Mouse (Mus musculus) adrenal gland, postnatal 25 days (tissue): ENCODE data around the gene Pafah1b3. TPM values are rescaled to one million over a fixed set of nuclear protein-coding genes. Genes with fewer than 3 reads are reported as not detected.

Experiments used
- DNase-seq: peaks from one replicate; pipeline ENCODE4 v3.0.0; 2021; ENCODE audit warnings: mixed read lengths
- total RNA-seq: library from RNA; stranded (reverse); gene quantifications from 2 replicates; pipeline ENCODE4 v1.2.3, GENCODE M21; 2021

The Pafah1b3 gene
- total RNA-seq, 1 experiment from 2014 or later = 35.8 TPM

DNA sequence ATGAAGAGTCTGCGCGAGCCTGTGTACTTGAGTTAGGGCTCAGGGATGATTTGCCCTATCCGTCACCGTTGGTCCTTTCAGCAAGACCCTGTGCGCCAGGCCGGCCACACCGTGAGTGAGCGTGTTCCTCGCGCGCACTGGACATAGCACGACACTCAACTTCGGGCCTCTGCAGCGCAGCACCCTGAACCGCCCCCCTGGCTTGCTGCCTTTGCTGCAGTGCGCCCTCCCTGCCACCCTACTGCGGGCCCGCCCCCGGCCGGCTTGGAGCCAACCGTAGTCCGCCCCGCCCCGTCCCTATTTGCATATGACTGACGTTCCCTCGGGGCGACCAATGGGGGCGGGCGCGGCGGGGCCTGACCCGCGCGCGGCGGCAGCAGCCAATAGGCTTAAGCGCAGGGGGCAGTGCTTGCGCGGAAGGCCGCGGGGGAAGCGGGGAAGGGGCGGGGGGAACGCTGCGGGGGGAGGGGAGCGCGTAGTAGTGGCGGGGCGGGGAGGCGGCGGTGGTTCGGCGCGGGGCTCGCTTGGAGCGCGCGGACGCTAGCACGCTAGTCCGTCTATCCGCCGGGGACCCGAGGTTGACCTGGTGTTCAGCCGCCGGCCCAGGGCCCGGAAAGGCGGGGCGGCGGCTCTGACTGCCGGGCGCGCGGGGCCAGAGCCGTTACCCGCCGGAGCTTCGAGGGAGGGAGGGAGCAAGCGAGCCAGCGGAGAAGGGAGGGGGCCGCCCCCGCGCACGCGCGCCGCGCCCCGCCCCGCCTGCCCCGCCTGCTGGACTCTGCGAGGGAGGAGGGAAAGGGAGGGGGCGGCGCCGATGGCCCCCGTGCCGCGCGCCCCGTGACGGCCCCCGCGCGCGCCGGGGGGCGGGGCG, 15.8 kb downstream of the Pafah1b3 start:
- peak; percentile 99 for DNase-seq

DNA sequence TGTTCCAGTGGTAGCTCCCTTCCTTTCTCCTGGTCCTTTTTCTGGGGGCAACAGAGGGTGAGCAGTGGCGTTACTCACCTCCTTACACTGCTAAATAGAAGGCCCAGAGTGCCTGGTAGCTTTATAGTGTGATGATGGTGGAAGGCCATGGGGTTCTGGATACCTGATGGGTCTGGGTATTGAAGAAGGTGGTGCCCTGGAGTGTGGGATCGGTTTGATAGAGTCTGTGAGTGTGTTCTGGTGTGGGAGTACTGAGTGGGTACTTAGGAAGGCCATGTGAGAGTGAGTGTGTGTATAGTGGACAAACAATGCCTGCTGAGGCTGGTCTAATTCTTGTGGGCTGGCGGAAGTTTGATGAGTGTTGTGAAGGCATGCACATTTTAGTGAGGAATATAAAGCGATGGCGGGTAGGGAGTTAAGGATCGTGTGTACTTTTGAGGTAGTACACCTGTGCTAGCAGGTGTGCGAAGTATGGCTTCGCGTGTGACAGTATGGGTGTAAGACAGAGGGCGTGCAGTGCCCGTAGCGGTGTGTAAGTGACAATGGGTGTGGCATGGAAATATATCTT, 16.5 kb downstream of the Pafah1b3 start:
- DNase-seq = no peak

DNA sequence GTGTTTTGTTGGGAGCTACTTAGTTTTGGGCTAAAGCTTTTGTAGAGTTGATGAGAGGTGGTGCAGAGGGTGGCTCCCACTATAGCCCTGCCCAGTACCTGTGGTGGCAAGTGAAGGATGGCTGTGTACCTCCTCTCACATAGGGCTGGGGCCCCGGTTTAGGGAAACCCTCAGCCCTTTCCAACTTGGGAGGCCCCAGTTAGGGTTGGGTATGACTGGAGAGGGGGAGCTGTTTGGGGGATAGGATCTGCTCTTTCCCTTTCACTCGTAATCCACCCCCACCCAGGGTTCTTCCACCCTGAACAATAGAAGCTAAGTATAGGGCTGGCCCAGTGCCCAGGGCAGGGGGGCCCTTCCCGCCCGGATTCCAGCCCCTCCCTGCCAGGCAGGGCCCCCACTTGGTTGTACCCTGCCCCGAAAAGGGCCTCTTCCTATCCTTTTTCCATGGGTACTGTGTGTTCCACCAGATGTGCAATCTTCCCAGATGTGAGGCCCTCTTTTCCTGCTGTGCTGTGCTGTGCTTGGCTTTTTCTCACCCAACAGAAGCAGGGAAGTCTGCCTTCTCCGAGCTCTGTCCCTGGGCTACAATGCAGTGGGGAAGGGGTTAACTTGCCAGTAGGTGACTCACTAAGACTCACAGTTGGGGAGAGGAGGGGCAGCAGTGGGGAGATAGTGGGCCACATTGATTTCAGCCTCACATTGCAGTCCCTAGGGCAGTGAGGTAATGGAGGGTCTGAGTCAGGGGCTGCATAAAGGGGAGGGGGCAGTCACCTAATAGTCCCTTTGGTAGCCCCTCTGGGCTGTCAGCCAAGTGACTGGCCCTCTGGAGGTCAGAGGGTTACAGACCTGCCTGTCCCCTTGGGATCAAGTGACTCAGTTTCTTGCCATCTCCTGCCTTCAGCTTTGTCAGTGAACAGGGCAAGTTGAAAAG, 17.7 kb downstream of the Pafah1b3 start:
- DNase-seq = peak; percentile 54

DNA sequence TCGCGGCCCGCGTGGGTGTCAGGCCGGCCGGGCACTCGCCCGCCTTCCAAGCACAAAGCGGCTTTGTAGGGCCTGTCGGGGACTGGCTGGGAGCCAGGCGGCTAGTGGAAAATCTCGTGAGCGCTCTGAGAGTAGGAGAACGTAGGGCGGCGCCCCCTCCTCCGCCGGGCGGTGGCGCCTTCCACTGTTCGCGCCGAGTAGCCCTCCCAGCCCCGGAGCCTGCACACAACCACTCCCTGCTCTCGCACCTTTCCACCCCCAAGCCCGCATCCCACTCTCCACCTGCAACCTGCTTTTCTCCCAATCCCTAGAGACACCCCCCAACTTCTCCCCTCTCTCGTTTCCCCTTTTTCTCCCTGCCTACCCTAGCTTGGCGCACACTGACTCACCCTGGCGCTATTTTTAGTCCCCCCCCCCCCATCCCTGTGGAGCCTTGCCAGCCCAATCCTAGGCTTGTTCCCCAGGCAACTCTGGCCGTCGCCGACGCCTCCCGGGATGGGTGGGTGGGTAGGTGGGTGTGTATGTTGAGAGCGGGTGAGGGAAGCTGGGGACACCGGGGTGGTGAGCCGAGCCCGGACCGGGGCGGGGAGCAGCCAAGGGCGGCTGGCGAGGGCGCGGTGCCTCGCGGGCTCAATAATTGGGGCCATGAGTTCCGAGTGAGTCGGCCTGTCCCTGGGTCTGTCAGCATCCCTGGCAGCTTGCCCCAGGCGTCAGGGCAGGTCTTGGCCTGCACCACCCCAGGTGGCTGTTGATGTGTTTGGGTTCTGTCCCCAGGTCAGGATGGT, 18.5 kb downstream of the Pafah1b3 start:
- DNase-seq = peak; percentile 90

DNA sequence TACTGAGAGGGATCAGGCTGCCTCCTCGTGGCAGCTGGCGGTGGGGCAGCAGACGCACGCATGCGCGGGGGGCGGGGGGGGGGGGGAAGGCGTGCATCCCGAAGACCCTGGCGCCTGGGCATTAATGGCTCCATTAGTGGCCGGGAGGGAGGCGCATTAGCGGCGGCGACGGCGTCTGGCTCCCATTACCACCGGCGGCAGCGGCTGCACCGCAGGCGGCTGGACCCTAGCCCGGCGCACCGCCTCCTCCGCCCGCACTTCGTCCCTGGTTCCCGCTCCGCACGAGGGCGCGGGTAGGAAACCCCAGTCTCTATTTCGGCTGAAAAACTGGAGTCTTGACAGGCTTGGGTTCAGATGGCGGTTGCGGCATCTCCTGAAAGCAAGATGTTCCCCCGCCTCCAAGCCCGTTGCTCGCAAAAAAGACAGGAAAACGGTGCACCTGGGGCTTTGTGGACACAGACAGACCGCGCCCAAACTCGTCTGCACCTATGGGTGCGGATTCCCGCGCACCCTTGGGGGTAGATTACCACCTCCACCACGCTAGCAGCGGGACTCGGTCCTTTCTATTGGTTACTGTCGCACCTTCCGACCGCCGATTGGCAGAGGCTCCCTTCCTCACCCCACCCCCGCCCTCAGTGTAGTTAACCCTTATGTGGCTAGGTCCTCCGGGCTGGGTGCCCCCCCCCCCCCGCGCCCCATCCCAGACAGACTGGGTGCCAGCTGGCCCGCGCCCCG, 19.3 kb downstream of the Pafah1b3 start:
- DNase-seq = peak; percentile 82

DNA sequence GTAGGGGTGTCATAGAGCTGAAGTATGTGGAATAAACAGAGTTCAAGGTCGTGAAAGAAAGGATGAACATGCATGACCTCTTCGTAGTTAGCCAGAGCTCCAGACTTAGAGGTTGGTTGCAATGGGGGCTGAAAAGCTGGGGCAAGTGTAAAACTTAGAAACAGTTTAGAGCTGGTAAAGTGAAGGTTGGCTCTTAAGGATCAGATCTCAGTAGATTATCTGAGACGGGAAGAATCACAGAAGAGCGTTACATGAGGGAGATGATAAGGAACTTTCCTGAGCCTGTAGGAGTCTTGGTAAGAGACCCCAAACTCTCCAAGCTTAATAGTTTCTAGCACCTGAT, 19.8 kb downstream of the Pafah1b3 start:
- DNase-seq = no peak

DNA sequence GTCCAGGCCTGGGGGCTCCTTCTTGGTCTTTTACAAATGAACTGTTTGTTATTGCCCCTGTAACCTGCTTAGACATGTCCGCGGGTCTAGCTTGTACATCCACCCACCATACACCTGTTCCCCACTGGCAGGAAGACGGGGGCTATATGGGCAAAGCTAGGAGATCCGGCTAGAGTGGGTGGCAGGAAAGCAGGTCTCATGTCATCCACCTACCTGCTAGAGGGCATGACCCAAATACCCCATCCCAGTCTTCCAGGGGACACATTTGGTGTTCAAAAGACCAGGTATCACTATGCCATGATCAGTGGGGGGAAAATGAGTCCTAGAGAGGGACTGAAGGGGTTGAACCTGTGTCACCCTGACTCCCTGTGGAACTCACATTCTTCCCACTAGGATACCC, 20.4 kb downstream of the Pafah1b3 start:
- no peak for DNase-seq

DNA sequence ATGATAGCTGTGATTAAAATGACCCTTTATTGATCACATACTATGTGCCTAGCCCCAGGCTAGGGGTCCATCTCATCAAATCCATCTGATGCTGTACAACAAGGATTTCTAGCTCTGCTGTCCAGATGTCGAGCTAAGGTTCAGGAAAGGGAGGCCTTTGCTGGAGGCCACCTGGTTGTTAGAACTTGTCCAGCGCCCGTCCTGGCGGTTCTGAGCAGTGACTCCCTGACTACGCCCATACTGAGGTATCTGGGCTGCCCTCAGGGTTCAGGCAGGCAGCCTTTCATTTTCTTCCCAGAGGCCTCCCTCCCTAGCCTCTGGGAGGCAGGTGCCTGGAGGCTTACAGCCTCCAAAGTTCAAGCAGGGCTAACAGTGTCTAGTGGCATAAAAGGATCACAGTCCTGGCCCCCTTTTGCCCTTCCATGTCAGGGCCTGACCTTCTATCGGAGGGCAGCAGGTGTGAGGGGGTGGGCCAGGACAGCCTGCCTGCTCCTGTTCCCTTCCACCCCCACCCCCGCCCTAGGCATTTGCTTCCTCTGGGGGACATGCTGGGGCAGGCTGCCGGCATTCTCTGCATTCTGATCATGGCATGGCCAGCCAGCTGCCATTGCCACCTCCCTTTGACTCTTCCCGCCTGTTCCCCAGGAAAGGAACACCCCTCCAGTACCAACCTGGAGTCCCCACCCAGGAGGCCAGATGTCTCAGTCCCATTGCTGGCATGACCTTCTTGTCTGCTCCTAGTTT, 22.1 kb downstream of the Pafah1b3 start:
- DNase-seq = no peak

DNA sequence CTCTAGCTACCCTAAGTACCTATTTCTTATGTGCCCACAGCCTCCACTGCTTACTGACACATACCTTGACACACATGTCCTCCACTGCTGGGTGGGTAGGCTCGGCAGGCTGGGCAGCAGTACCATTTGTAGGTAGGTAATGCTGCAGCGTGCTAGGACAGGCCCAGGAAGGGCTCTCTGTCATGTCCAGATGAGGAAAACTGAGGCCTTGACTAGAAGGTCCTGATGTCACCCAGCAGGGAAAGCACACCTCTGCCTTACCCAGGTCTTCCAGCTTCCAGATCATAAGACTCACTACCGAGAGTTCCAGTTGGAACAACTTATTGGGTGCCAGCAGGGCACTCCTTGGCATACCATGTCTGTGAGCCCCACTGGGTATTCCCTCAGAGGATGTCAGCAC, 22.8 kb downstream of the Pafah1b3 start:
- no peak for DNase-seq

DNA sequence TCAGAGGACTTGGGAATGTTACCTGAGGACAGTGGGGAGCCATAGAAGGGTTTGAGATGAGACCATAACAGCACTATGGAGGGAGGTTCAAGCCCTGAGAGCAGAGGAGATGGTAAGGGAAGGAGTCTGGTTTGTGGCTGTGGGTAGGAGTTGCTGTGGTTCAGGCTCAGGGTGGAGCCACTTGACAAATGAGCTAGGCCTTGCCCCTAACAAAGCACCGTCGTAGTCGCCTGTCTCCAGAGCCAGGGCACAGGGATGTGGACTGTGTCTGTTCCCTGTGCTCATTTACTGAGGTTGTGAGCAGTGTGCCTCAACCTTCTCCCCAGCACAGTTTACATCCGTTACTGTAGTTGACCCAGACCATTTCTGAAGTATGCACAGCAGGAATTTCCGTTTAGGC, 23.2 kb downstream of the Pafah1b3 start:
- no peak for DNase-seq

DNA sequence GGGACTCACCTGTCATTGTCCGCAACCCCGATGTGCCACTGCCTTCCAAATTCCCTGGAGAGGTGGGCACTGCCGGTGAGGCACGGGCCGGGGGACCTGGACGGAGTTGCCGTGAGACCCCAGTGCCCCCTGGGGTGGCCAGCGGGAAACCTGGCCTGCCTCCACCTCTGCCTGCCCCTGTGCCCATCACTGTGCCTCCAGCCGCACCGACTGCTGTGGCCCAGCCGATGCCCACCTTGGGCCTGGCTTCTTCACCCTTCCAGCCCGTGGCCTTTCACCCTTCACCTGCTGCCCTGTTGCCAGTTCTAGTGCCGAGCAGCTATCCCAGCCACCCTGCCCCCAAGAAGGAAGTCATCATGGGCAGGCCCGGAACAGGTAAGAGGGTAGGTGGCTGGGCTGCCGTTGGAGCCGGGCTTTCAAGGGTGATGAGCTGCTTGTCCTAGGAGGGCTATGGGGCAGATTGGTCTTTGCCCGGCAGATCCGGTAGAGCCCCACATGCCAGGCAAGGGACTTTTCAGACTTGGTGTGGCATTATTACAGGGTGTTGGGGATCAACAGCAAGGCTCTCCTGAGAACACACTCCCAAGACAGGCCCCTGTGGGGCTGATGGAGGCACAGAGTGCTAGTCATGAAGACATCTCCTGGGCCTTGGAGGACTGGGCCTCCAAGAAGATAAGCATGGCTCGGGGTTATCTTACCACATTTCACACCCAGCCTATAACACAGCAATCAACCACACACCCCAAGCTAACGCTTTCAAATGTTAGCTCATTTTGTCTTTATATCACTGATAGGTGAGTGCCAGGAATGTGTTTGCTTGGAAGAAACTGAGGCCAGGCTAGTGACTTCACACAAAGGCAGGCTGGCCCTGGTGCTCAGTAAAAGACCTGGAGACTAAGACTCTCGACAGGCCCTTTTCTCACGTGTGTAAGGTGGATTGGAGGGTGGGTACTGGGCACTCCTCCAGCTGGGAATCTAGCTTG, 24.2 kb downstream of the Pafah1b3 start:
- no peak for DNase-seq

DNA sequence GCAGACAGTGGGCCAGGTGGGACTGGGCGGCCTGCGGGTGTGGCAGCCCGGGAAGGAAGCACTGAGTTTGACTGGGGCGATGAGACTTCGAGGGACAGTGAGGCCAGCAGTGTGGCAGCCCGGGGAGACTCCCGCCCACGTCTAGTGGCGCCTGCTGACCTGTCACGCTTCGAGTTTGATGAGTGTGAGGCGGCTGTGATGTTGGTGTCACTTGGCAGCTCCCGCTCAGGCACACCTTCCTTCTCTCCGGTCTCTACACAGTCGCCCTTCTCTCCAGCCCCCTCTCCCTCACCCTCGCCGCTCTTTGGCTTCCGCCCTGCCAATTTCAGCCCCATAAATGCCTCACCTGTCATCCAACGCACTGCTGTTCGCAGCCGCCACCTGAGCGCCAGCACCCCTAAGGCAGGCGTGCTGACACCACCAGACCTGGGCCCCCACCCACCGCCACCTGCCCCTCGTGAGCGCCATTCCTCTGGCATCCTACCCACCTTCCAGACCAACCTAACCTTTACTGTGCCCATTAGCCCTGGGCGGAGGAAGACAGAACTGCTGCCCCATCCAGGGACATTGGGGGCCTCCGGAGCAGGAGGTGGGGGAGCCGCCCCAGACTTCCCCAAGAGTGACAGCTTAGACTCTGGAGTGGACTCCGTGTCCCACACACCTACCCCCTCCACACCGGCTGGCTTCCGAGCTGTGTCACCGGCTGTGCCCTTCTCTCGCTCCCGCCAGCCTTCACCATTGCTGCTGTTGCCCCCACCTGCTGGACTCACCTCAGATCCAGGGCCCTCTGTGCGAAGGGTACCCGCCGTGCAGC, 25.1 kb downstream of the Pafah1b3 start:
- DNase-seq = no peak

DNA sequence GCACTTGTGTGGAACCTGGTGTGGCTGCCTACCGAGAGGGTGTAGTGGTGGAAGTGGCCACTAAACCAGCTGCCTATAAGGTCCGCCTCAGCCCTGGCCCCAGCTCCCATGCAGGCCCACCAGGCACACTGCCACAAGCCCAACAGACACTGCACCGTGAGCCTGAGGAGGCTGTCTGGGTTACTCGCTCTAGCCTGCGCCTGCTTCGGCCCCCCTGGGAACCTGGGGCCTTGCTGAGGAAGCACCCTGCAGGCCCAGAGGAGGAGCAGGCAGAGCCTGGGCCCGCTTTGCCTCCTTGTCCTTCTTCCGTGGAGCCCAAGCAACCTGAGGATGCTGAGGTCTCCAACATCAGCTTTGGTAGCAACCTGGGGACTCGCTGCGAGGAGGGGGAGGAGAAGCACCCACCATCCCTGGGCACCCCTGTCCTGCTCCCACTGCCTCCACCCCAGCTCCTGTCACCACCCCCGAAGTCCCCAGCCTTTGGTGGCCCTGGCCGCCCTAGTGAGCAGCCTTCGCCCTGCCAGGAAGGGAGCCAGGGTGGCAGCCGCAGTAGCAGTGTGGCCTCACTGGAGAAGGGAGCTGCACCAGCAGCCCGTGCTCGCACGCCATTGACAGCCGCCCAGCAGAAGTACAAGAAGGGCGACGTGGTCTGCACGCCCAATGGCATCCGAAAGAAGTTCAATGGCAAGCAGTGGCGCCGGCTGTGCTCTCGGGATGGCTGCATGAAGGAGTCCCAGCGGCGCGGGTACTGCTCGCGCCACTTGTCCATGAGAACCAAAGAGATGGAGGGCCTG, 25.9 kb downstream of the Pafah1b3 start:
- DNase-seq = no peak

DNA sequence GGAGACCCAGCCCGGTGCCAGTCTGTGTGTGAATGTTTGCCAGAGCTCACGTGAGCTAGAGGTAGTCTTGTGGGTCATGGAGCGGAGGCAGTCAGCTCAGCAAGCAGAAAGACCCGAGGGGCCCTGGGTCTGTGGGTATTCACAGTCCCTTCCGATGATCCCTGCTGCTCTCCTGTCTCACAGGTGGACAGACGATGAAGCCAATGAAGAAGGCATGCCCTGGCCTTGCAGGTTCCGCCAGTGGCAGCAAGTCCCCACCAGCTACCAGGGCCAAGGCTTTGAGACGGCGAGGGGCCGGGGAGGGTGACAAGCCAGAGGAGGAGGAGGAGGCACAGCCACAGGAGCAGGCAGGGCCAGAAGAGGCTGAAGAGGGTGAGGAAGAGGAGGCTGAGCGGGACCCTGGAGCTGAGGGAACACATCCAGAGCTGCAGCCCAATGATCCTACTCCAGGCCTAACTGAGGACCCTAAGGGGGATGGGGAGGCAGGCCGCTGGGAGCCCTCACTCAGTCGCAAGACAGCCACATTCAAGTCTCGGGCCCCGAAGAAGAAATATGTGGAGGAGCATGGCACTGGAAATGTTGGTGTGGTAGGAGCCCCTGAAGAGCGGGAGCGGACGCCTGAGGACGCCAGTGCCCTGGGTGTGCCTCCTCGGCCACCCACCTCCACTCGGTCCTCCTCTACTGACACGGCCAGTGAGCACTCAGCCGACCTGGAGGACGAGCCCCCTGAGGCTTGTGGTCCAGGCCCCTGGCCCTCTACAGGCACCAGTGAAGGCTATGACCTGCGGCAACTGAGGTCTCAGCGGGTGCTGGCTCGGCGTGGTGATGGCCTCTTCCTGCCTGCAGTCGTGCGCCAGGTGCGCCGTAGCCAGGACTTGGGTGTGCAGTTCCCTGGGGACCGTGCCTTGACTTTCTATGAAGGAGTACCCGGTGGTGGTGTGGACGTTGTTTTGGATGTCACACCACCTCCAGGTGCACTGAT, 26.8 kb downstream of the Pafah1b3 start:
- DNase-seq = no peak

DNA sequence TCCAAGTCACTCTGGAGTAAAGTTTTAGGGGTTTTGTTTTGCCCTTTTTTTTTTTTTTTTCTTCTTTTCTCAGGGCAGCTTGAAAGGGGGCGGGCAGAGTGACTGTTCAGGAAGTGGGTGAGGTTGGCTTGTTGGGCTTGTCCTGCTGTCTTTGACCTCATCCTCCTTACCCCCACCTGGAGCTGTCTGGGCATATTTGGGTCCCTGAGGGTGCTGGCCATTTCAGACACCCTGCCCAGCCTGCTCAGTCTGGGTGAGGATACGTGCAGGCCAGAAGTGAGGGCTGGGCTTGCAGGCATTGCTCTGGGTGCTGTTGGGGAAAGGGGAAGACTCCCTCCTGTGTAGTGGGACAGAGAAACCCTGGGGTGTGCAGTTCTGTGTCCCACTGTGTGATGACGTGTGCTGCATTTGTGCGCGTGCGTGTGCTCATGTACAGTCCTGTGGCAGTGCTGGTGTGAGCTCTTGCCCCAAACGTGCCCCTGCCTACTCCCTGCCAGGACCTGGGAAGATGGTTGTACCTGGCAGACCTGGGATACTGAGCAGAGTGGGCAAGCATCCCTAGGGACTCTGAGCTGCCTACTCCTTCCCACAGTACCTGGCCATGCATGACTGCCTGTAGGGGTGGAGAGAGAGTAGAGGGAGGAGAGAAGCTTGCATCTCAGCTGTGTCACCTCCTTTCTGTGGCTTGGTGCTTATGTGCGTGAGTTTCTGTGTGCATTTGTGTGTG, 28.1 kb downstream of the Pafah1b3 start:
- no peak for DNase-seq

DNA sequence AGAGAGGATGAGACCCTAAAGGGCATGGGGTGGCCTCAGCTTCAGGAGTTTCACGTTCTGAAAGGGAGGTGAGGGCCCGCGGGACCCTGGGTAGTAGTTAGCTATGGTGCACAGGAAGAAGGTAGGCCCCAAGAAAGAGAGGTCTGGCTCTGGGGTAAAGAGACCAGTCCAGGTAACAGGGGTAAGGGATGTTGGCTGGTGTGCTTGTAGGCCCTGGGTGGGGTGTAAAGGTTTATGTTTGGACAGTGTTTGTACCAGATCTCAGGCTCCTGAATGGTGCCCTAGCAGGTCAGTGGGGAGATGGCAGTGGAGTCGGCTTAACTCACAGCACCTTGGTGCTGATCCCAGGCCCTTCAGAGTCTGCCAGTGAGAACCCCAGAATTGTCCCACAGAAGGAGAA, 28.8 kb downstream of the Pafah1b3 start:
- no peak for DNase-seq
